Mouse (Mus musculus): ENCODE results near the gene Slc8a2. TPM values are rescaled to one million over a fixed set of nuclear protein-coding genes. Genes with fewer than 3 reads are reported as not detected.
A peak's percentile ranks its signal among the peaks of the same experiment; 100 is the strongest.

Slc8a2 gene
- total RNA-seq, 2 experiments from 2014 or later = 343 to 360 TPM

- no peak for DNase-seq (ENCODE audit: low spot score in 2 of 2)
- intact Hi-C loops (cut with DNase I) = loop anchor here (10.0 kb wide), 1 partner anchor 171 kb away; no protein-coding TSS in a partner anchor
Measured at GRCm38 (mm10) chr7:16155132-16155872, 25.7 kb downstream of the Slc8a2 start.

- intact Hi-C loops (cut with DNase I) = loop anchor here (10.0 kb wide), 1 partner anchor 171 kb away; no protein-coding TSS in a partner anchor
- DNase-seq (ENCODE audit: low spot score in 2 of 2) = peak in 1 of 2 experiments; percentile 74
Measured at GRCm38 (mm10) chr7:16156105-16156714, 26.6 kb downstream of the Slc8a2 start.

GRCm38 (mm10) chr7:16158735-16159134, 29.1 kb downstream of the Slc8a2 start:
- intact Hi-C loops (cut with DNase I) = loop anchor here (10.0 kb wide), 1 partner anchor 174 kb away; no protein-coding TSS in a partner anchor
- DNase-seq (ENCODE audit: low spot score in 2 of 2) = no peak

- DNase-seq (ENCODE audit: low spot score in 2 of 2) = peak; percentile 59 to 80
- intact Hi-C loops (cut with DNase I) = no loop called here
Measured at GRCm38 (mm10) chr7:16160702-16161101, 31.1 kb downstream of the Slc8a2 start.

GRCm38 (mm10) chr7:16161302-16161701, 31.7 kb downstream of the Slc8a2 start:
- no peak for DNase-seq (ENCODE audit: low spot score in 2 of 2)
- intact Hi-C loops (cut with DNase I) = no loop called here

GRCm38 (mm10) chr7:16162036-16162435, 32.4 kb downstream of the Slc8a2 start:
- no peak for DNase-seq (ENCODE audit: low spot score in 2 of 2)
- intact Hi-C loops (cut with DNase I) = no loop called here

- no peak for DNase-seq (ENCODE audit: low spot score in 2 of 2)
- intact Hi-C loops (cut with DNase I) = no loop called here
Measured at GRCm38 (mm10) chr7:16172141-16172581, 42.5 kb downstream of the Slc8a2 start.

- DNase-seq (ENCODE audit: low spot score in 2 of 2) = no peak
- intact Hi-C loops (cut with DNase I) = no loop called here
Measured at GRCm38 (mm10) chr7:16172586-16173140, 43.0 kb downstream of the Slc8a2 start.

- no peak for DNase-seq (ENCODE audit: low spot score in 2 of 2)
- intact Hi-C loops (cut with DNase I) = no loop called here
Measured at GRCm38 (mm10) chr7:16173146-16173545, 43.5 kb downstream of the Slc8a2 start.

- intact Hi-C loops (cut with DNase I) = no loop called here
Measured at GRCm38 (mm10) chr7:16174597-16175541, 45.2 kb downstream of the Slc8a2 start, which contains the start of gene Meis3. Gene Meis3 (plus strand): TSS chr7:16175090.

GRCm38 (mm10) chr7:16175542-16175931, 45.9 kb downstream of the Slc8a2 start:
- intact Hi-C loops (cut with DNase I) = no loop called here
- DNase-seq (ENCODE audit: low spot score in 2 of 2) = no peak

More at GRCm38 (mm10) chr7:16174597-16175541, 45.2 kb downstream of the Slc8a2 start, which contains the start of gene Meis3:
- peak; percentile 65 to 69 for DNase-seq (ENCODE audit: low spot score in 2 of 2)

- DNase-seq (ENCODE audit: low spot score in 2 of 2) = no peak
- intact Hi-C loops (cut with DNase I) = no loop called here
Measured at GRCm38 (mm10) chr7:16178114-16178513, 48.5 kb downstream of the Slc8a2 start.

GRCm38 (mm10) chr7:16183663-16184062, 54.0 kb downstream of the Slc8a2 start:
- intact Hi-C loops (cut with DNase I) = no loop called here
- DNase-seq (ENCODE audit: low spot score in 2 of 2) = no peak

- DNase-seq (ENCODE audit: low spot score in 2 of 2) = no peak
- intact Hi-C loops (cut with DNase I) = no loop called here
Measured at GRCm38 (mm10) chr7:16187494-16187893, 57.9 kb downstream of the Slc8a2 start.

- intact Hi-C loops (cut with DNase I) = loop anchor here (2.0 kb wide), 1 partner anchor 70 kb away; no protein-coding TSS in a partner anchor
- DNase-seq (ENCODE audit: low spot score in 2 of 2) = peak; percentile 80 to 88
Measured at GRCm38 (mm10) chr7:16192315-16192714, 62.7 kb downstream of the Slc8a2 start.

GRCm38 (mm10) chr7:16193702-16194101, 64.1 kb downstream of the Slc8a2 start:
- DNase-seq (ENCODE audit: low spot score in 2 of 2) = no peak
- intact Hi-C loops (cut with DNase I) = loop anchor here (2.0 kb wide), 1 partner anchor 69 kb away; no protein-coding TSS in a partner anchor

- no peak for DNase-seq (ENCODE audit: low spot score in 2 of 2)
Measured at GRCm38 (mm10) chr7:16196616-16197015, 67.0 kb downstream of the Slc8a2 start.

GRCm38 (mm10) chr7:16197166-16197565, 67.5 kb downstream of the Slc8a2 start:
- intact Hi-C loops (cut with DNase I) = no loop called here
- no peak for DNase-seq (ENCODE audit: low spot score in 2 of 2)

More at GRCm38 (mm10) chr7:16196616-16197015, 67.0 kb downstream of the Slc8a2 start:
- intact Hi-C loops (cut with DNase I) = no loop called here

- DNase-seq (ENCODE audit: low spot score in 2 of 2) = no peak
- intact Hi-C loops (cut with DNase I) = no loop called here
Measured at GRCm38 (mm10) chr7:16198540-16198939, 68.9 kb downstream of the Slc8a2 start.
